Mouse (Mus musculus) common myeloid progenitor, adult 5-6 weeks (primary cell): ENCODE results near the gene Tbc1d20. TPM values are rescaled to one million over a fixed set of nuclear protein-coding genes. Genes with fewer than 3 reads are reported as not detected.
"Not testable (repeated sequence)": the region's sequence is repeated elsewhere in the genome, so short reads cannot be mapped to it uniquely, and the experiment has no call there.

Source experiments
- ATAC-seq: replicated peaks from 2 replicates; pipeline ENCODE4 v1.8.0; 2016; ENCODE audit warnings: low read depth, mild to moderate bottlenecking, moderate TSS enrichment, inconsistent platforms; ENCODE audit not compliant: poor library complexity, severe bottlenecking
- total RNA-seq: library from RNA; stranded (forward); fragments of 200-1000, 187-1606 nt; gene quantifications from 2 replicates; pipeline ENCODE4 v1.2.3, GENCODE M21; 2017

The Tbc1d20 gene
- total RNA-seq, 1 experiment from 2014 or later: 17.1 TPM

GRCm38 (mm10) chr2:152349842-152350540 is 56.4 kb downstream of the Tbc1d20 start:
- peak; percentile 43 for ATAC-seq

- ATAC-seq: no peak
Measured at GRCm38 (mm10) chr2:152357254-152357653, 63.6 kb downstream of the Tbc1d20 start.

GRCm38 (mm10) chr2:152358977-152359376 is 65.3 kb downstream of the Tbc1d20 start:
- ATAC-seq: not testable (repeated sequence)

- ATAC-seq: peak; percentile 2; the same call in 1 of the 2 replicates
Measured at GRCm38 (mm10) chr2:152359616-152360015, 66.0 kb downstream of the Tbc1d20 start.

- ATAC-seq: peak; percentile 65
Measured at GRCm38 (mm10) chr2:152360271-152360775, 66.7 kb downstream of the Tbc1d20 start.

GRCm38 (mm10) chr2:152361193-152361592 is 67.6 kb downstream of the Tbc1d20 start:
- ATAC-seq: no peak

Other genes with a start within 250 kb of the Tbc1d20 start
- gene Scrt2, start 212.3 kb upstream of the Tbc1d20 start, total RNA-seq: not detected in 2 replicates
- gene Srxn1, start 188.3 kb upstream of the Tbc1d20 start, total RNA-seq: 9.8 and 13.2 TPM in 2 replicates
- 1.2 TPM in 1 of 2 replicates, not detected in the other for gene Tcf15, start 150.3 kb upstream of the Tbc1d20 start, total RNA-seq
- 105 and 132 TPM in 2 replicates for gene Csnk2a1, start 67.0 kb upstream of the Tbc1d20 start, total RNA-seq
- gene Rbck1, start 38.8 kb downstream of the Tbc1d20 start, total RNA-seq: 45.6 and 61.9 TPM in 2 replicates
- not detected in 2 replicates for gene Trib3, start 50.2 kb downstream of the Tbc1d20 start, total RNA-seq
- gene Nrsn2, start 82.8 kb downstream of the Tbc1d20 start, total RNA-seq: not detected in 2 replicates
- gene Sox12, start 104.2 kb downstream of the Tbc1d20 start, total RNA-seq: 3.3 and 3.7 TPM in 2 replicates
- gene Zcchc3, start 121.2 kb downstream of the Tbc1d20 start, total RNA-seq: 3.7 and 4.3 TPM in 2 replicates
- gene 6820408C15Rik, start 121.8 kb downstream of the Tbc1d20 start, total RNA-seq: not detected in 2 replicates
- not detected in 2 replicates for gene Defb23, start 170.8 kb downstream of the Tbc1d20 start, total RNA-seq
- not detected in 2 replicates for gene Defb20, start 183.2 kb downstream of the Tbc1d20 start, total RNA-seq
- gene Defb22, start 196.3 kb downstream of the Tbc1d20 start, total RNA-seq: not detected in 2 replicates
- gene Defb26, start 217.9 kb downstream of the Tbc1d20 start, total RNA-seq: not detected in 2 replicates
- gene Defb28, start 224.4 kb downstream of the Tbc1d20 start, total RNA-seq: not detected in 2 replicates
- not detected in 2 replicates for gene Defb29, start 246.3 kb downstream of the Tbc1d20 start, total RNA-seq